Mouse (Mus musculus) spleen, adult 2 months (tissue): ENCODE data around the gene Msh6.

ENCODE experiments used
- CTCF ChIP-seq: fragments of 200-500 bp; IDR thresholded peaks from 2 replicates; pipeline ENCODE4 v1.5.1; 2011; ENCODE audit warnings: mild to moderate bottlenecking, inconsistent platforms; ENCODE audit not compliant: insufficient read depth, insufficient read length, insufficient replicate concordance; ENCODE audit errors: extremely low read depth
- POLR2A ChIP-seq: fragments of 200-500 bp; IDR thresholded peaks from 2 replicates; pipeline ENCODE4 v1.6.1; 2011; ENCODE audit warnings: low read depth, low read length, inconsistent platforms

- TF ChIP-seq CTCF, result no peak
- TF ChIP-seq POLR2A, result no peak
Observed at GRCm38 (mm10) chr17:88025227-88025626, 50.4 kb downstream of the Msh6 start.
